Mouse (Mus musculus) adrenal gland, postnatal 14 days (tissue): ENCODE measurements around the gene Adam12. TPM values are rescaled to one million over a fixed set of nuclear protein-coding genes. Genes with fewer than 3 reads are reported as not detected.

ENCODE experiments used
- DNase-seq: peaks from one replicate; pipeline ENCODE4 v3.0.0; 2021; ENCODE audit warnings: mixed read lengths
- total RNA-seq: library from RNA; stranded (reverse); gene quantifications from 2 replicates; pipeline ENCODE4 v1.2.3, GENCODE M21; 2021

The Adam12 gene
- total RNA-seq, 1 experiment from 2014 or later, result 20.6 TPM

DNA sequence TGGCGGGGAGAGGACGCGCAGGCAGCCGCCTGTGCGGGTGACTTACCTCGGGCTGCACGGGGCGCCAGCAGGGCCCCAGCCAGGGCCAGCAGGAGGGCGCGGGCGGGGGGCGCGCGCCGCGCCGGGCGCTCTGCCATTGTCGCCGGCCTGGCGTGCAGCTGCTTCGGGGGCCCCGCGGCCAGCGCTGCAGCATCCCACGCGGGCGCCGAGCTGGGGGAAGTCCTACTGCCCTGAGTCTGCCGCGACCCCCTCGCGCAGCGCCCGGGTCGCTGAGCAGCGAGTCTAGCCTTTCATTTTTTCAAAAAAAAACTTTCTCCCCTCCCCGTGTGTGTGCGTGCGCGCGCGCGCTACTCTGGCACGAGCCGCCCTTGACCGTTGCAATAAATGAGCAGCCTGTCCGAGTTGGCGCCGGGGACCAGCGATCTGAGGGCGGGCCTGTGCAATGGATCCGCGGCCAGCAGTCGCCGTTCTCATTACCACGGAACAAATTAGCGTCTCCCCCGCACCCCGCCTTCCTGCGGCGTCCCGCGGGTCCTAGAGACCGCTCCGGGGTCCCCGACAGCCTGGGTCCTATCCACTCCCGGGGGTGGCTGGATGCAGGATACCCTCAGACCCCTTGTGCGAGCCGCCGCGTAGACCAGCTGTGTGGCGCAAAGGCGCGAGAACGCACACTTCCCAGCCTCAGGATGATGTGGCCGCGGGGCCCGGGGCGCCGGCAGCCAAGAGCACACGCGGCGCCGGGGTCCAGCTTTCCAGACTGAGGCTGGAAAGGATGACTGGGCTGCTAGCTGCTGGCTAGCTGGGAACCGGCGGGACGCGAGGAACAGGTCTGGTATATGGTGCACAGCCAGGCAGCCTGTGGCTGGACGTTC lies 7.0 kb downstream of the Adam12 start:
- peak; percentile 86 for DNase-seq

DNA sequence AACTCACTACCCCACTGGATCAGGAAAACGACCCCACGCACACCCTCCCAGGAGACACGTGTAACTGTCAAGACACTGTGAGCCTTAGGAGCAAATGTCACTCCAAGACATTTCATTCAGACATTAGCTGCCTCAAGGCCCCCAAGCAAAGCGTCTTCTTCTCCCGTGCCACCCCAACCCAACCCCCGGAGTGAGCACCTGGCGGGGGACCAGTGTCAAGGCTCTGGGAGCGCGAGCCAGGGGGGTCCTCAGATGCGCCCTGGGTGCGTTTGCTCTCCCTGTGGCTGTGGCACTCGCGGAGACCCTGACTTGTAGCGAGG lies 7.6 kb downstream of the Adam12 start:
- DNase-seq, result no peak

DNA sequence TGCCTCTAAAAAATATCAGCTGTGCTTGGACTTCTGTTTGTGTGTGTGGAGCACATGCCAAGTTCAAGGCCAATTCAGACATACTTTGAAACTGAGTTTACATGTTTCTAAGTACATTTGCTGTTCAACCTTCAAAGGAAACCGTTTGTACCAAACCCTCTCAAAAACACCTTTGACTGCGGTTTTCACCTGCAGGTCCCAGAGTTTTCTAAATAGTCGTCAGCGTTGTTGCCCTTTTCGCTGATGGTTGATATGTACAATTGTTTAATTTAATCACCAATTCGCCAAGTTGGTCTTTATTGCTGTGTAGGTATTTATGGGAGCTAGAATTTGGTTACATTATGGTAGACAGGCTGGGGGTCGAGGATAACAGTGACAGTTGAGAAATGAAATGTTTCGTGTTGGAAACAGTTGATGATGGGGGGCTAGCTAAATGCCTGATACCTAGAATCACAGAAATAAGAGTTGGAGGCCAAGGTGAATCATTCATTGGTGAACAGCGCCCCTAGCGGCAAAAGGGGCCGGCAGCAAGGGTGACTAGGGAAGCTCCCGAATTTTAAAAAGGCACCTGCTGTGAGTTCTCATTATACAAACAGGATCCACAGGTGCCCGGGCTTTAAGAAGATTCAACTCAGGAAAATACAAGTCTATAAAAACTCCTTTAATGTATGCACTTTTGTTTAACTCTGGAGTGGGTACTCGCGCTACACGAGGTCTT lies 8.3 kb downstream of the Adam12 start:
- DNase-seq, result peak; percentile 91

DNA sequence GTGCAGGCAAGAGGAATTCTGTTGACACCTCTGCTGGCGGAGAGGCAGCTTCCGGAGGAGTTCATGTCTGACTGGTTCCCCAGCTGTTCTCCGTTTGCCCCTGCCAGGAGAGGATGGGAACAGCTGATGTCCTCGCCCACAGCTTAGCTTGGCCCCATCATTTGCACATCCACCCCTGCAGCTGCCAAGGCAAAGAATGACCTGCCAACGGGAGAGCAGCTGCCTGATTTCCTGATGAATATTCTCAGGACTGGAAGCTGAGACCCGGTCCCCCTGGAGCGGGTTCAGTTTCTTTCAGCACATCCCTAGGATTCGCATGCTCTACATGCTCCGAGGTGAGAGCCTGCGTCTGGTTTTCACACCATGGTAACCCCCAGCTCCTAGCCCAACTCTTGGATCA lies 24.0 kb downstream of the Adam12 start:
- no peak for DNase-seq

DNA sequence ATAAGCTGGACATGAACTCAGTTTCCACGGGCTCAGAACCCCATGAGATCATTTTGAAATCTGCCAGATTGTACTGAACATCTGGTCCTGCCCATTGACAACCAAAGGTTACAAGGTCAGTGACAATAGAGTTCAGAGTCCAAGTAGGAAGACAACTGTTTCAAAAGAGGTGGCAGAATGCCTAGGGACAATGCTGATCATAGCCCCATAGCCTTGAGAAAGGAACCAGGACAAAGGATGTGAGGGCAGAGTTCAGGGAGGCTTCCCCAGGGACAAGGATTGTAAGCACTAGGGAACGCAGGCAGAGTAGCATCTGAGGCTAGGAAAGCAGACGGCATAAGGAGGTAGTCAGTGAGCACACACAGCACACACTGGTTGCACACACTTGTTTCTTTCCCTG lies 38.9 kb downstream of the Adam12 start:
- DNase-seq, result peak; percentile 53

DNA sequence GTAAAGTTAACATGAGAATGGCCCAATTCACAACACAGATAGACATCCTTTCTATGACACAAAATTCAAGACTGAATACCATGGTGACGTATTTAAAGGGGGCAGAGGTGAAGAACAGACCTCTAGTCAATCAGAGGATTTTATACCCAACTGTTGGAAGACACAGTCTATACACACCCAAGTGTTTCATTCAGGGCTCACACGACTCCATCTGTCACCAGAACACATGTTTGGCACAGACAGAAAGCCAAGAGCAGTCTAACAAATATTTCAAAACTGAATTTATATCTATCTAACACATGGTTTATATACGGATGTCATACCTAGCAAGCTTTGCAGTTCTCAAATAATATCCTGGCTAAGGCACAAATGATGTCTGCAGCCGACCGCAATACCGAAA lies 41.8 kb downstream of the Adam12 start:
- no peak for DNase-seq

DNA sequence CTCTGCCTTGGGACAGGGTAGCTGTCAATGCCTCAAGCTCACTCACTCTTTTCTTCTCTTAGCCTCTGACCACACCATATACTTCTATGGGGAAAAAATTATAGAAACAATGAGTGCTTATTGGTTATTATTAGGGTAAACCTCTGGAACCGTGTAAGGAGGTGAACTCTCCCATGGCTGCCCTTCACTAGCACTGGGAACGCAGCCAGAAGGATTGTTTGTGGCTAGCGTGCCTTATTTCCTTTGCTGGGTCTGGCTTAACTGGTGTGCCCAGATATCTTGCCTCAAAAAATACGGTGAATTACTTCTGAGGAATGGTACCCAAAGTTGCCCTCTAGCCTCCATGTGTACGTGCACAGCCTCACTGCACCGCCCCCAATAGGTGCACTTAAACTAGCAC lies 43.4 kb downstream of the Adam12 start:
- peak; percentile 44 for DNase-seq

DNA sequence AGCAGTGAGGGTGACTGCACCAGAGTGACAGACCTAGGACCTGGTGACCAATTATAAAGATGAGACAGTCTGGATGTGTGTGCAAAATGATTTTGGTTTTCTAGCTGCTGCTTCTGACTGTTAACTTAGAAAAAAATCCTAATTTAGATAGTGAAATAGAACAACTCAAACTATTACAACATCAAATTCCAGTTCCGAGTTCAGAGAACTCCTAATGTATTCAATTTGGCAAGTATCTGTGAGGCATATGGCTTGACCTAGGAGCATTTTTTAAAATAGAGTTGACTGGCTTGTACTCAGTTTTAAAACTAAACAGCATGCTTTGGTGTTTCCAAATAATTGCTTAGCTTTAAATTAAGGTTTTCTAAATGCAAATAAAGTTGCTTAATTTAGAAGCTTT lies 44.0 kb downstream of the Adam12 start:
- no peak for DNase-seq

DNA sequence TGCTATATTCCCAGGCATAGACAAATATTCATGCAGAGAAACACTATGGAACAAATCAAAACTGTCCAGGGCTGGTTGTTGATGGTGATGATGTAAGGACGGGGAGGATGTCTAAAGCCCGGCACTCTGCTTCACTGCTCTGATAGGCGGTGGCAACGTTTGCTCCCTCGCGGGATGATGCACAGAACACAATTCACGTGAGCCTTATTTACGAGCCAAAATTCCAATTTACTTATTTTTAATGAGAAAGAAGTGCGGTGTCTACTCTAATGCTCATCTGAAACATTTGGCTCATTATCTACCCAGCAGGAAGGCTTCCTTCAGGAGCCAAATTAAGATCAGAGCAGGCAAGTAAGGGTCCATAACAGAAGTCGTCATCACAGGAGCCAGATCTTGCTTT lies 45.4 kb downstream of the Adam12 start:
- no peak for DNase-seq

DNA sequence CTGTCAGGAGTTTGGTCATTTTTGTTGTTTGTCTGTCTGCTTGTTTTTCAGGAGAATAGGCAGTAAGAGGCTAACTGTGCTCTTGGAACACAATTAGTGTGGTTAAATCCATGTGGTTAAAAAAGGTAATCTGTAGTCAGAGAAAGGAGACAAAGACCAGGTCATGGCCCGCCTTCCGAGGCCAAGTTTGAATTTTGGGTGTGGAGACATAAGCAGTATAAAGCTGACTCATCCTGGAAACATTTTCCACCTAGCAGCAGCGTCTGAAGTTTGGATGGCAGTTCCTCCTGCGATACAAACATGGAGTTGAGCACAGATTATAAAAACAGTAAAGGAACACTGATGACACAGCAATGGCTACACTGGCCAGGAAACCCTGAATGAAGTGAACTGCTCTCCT lies 46.2 kb downstream of the Adam12 start:
- DNase-seq, result no peak

DNA sequence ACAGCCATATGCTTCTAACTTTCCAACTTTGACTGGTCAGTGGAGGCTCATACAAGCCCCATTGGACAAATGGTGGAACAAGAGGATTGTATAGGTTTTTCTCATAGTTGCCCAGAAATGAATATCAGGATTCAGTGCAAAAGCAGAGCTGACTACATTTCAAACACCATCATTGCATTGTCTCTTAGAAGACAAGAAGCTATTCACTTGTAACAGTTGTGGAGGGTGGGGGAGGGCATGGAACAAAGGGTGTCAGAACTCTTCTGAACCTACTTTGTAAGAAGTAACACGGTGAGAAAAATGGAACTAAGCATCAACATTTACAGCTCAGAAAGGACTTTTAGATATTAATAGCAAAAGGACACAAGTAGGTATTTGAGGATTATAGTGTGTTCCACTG lies 50.2 kb downstream of the Adam12 start:
- DNase-seq, result no peak

DNA sequence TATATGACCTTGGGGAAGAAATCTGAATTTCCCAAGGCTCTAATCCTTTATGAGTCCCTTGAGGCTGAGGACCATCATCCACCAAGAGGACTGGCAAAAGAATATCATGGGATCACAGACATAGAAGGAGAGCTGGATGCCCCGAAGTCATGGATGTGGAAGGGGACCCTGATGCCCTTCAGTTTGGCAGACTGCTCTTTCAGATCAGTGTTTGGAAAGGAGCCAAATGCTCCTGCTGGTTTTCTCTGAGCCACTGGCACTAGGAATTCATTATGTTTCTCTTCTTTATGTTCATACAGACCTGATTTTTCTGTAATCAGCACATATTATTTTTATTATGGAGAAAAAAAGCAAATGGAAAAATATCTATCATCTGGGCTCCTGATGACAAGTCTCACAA lies 50.9 kb downstream of the Adam12 start:
- DNase-seq, result no peak

DNA sequence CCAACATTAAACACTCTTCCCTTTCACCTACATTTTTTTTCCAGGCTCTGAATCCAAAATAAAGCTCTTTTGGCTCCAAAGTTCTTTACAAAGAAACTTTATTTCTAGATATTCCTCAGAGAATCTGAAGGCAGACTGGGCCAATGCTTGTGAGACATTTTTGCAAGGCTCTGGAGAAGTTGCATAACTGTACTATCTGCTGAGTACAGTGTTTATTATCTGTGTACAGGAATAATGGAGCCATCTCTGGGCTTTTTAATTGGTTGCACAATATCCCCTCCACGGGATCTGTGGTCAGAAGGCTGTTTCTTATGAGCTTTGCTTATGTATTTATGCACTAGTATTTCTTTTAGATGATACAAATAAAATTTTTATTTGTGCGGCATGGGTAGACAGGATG lies 54.9 kb downstream of the Adam12 start:
- DNase-seq, result no peak

DNA sequence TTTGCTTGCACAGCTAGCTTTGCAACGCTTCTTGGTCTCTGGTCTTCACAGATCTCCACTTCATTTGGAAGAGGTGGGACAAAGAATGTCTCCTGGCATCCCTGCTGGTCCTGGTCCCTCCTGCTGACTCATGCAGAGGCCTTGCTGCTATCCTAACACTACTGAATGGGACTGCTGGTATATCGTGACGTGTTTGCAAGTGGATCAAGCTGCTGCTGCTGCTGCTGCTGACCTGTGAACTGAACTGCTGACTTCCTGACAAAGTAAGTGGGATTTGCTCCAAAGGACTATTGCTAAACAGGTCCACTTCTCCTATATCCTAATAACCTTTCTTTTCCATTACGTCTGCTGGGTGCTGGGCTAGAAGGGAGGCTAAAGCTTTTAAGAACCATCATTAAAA lies 56.7 kb downstream of the Adam12 start:
- no peak for DNase-seq

DNA sequence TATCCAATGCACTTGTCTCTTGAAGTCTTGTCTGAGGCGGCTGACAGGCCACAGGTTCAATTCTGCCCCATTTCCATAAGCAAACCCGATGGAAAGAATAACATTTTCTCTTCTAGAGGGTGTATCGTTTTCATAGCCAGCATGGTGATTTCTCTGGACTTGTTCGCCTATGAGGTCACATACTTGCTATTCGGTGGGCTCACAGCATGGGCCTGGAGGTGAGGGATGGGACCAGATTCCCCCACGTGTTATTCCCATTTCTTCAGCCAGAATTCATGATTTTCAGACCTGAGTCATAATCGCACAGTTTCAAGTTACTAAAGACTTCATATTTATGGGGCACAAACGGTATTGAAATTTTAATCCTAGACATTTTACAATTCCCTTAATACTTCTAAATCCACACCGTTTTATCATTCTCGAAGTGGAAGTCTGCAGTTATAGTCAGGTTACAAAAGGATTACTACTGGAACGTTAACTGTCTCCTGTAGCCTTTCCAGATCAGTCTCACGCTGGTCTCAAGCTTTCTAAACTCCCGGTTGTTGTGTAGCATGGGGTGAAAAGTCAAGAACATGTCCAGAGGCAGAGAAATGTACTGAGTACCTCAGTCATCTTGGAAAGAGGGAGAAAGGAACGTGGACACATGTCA lies 58.4 kb downstream of the Adam12 start:
- no peak for DNase-seq

DNA sequence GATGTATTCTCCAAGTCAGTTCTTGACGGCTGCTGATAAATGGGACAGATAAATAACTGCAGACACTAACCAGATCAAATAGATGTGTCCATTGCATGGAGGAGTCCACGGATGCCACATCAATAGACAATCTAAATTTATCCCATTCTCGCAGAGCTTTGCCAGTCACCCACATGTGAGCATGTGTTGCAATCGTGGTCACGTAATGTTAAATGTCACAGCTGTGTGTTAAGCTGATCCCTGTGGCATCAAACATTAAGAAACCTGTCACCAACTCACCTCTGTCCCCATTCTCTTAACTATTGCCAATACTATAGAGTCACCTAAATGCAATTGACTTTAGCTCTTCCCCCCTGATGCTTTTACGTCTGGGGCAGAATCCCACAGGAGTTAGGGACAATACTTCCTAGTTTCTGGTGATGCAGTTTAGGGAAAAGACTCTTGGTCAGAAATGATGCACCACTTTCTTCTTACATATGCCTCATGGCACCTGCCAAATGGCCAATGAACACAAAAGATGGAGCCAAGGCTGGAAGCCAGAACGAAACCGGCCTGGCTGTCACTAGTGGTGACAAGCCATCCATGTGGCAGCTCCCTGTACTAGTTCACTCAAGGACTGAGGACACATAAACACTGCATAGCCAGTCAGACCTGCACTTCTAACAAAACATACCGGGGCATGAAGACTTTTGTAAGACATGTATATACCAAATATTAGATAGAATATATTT lies 61.6 kb downstream of the Adam12 start:
- DNase-seq, result no peak

DNA sequence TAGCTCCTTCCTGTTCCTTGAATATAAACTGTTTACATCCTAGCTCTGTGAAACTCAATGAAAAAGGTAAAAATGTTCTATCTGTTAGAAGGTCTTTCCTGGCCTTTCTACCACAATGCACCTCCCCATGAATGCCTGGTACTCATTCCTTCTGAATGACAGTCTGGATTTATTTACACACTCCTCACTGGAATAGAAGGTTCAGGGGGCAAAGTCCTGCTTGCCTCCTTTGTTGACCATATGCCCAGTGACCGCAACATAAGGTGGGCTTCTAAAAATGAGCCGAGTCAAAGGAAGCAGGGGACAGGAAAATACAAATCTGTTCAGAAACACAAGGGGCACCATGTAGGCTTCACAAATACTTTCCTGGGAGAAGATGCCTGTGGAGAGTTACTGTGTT lies 62.2 kb downstream of the Adam12 start:
- no peak for DNase-seq

DNA sequence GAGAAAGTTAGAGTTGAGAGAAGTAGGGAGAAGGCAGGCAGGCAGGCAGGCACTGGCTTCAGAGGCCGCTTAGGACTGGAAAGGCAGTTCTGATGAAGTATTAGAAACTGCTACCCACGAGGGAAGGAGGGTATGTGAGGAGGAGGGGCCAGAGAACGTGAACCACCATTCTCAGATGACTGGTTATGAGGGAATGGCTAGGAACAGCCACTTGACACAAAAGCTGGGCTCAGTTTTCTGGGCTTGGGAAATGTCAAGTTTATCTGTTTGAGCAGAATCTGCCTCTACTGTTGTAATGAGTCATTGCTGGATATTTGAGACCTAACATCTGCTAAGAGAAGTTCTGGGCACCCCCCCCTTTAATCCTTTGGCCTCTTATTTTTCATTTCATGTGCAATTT lies 64.4 kb downstream of the Adam12 start:
- DNase-seq, result peak; percentile 8

DNA sequence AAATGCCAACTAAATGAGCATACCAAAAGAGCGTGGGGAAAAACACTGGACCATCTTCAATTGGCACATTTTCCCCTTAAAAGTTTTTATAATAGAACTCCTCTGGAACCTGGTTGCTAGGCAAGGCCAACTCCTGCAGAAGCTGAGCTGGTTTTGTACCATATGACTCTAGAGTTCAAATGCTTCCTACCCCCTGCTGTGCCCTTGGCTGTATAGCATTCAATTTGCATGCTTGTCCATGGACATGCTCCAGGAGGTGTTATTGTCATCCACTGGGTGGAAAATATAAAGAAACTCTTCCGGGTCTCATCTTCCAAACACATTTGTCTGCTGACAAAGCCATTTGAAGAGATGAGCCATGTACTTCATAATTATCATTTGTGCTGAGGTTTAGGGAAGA lies 68.2 kb downstream of the Adam12 start:
- no peak for DNase-seq

DNA sequence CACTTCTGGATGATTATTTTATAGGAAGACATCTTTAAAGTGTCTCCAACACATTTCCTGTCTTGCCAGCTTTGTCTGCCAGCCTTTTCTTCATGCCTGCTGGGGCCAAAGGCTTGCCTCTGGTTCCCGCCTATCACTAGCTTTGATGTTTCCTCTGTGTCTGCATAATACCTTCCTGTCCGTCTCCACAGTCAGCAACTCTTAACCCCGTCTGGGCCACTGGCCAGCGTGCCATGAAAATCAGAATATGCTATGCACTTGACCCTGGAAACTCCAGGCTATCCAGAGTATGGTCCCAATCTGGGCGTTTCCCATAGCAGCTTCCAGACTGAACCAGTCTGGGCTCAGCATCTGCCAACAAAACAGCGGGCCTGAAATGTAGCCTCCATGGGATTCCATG lies 69.1 kb downstream of the Adam12 start:
- peak; percentile 13 for DNase-seq

DNA sequence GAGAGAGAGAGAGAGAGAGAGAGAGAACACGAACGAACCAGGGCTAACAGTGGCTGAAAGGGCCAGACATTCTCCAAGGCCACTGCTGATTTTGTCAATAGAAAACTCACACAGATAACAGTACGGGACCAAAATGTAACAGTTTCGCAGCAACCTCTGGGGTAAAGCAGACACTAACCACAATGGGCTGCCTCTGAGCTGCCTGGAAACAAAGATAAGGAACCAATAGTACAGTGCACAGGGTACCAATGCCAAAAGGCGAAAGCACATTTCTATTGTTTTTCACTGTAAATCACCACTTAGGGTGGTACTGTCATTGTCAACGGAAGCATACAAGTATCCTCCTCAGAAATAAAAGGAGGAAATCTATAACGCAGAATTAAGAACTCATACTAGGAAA lies 72.3 kb downstream of the Adam12 start:
- DNase-seq, result no peak

DNA sequence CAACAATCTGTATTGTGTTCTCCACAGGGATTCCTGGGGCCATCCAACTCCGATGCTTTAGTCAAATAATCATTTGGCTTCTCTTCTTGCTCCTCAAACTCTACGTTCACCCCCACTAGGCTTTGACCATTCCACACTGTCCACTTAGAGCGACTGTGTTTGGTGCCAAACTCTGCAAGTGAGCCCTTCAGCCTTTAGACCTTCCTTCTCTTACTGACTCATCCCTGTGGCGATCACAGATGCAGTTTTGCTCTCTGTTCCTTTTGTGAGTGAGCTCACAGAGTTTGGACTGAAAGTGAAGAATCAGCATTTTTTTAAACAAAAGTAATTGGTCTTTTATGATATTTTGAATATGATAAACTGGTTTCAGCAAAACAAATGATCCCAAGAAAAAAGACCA lies 80.6 kb downstream of the Adam12 start:
- no peak for DNase-seq

DNA sequence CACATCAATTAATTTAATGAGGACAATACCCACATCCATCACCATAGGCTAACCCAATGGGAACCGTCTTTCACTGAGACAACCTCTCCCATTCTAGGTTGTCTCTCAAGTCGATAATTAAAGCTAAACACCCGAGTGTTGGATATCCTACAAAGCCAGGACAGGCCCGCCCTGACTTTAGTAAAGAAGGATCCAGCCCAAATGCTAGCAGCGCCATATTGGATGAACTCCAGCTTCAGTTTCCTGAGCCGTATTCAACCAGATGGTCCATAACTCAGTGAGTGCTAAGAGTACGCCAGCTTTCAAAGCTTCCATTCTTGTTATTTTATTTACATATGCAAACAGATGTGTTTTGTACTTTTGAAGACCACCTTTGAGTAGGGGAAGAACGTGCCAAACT lies 81.6 kb downstream of the Adam12 start:
- DNase-seq, result no peak
